Mouse (Mus musculus) central nervous system, embryonic 18 days (tissue): ENCODE data around the gene Alox15. TPM values are rescaled to one million over a fixed set of nuclear protein-coding genes. Genes with fewer than 3 reads are reported as not detected.

ENCODE experiments used
- polyA plus RNA-seq: library from polyadenylated mRNA; depleted of rRNA; stranded (reverse); fragments of >200 nt; gene quantifications from 2 replicates; pipeline ENCODE4 v1.2.3, GENCODE M21; 2012; rRNA removed

Alox15 gene
- polyA plus RNA-seq = 0.12 and 0.45 TPM in 2 replicates

GRCm38 (mm10) chr11:70351868-70352267, at the start of gene Alox15:
TSS of gene Alox15 (minus strand) at chr11:70352031.

GRCm38 (mm10) chr11:70322528-70322927, 29.3 kb downstream of the Alox15 start, which contains the start of gene Alox12e:
TSS of gene Alox12e (minus strand) at chr11:70322628.

Other genes starting within 250 kb of the Alox15 start
- gene Mgl2, start 221.7 kb downstream of the Alox15 start, polyA plus RNA-seq = 0.74 and 0.91 TPM in 2 replicates
- 0.93 and 1.1 TPM in 2 replicates for gene Clec10a, start 195.8 kb downstream of the Alox15 start, polyA plus RNA-seq
- gene Slc16a11, start 139.3 kb downstream of the Alox15 start, polyA plus RNA-seq = 16.9 and 18.9 TPM in 2 replicates
- gene Slc16a13, start 131.0 kb downstream of the Alox15 start, polyA plus RNA-seq = 10.1 and 12.7 TPM in 2 replicates
- 5.1 and 5.5 TPM in 2 replicates for gene Bcl6b, start 122.2 kb downstream of the Alox15 start, polyA plus RNA-seq
- gene 0610010K14Rik, start 114.1 kb downstream of the Alox15 start, polyA plus RNA-seq = 150 and 160 TPM in 2 replicates
- gene Gm21988, start 112.2 kb downstream of the Alox15 start, polyA plus RNA-seq = 12.2 and 12.8 TPM in 2 replicates
- gene Rnasek, start 112.2 kb downstream of the Alox15 start, polyA plus RNA-seq = 122 and 145 TPM in 2 replicates
- 0.45 and 0.60 TPM in 2 replicates for gene Alox12, start 96.7 kb downstream of the Alox15 start, polyA plus RNA-seq
- 0.03 TPM in 1 of 2 replicates, not detected in the other for gene Alox12e, start 29.4 kb downstream of the Alox15 start, polyA plus RNA-seq
- 22.4 and 26.1 TPM in 2 replicates for gene Pelp1, start 58.0 kb upstream of the Alox15 start, polyA plus RNA-seq
- 64.3 and 77.9 TPM in 2 replicates for gene Arrb2, start 80.6 kb upstream of the Alox15 start, polyA plus RNA-seq
- 29.5 and 33.2 TPM in 2 replicates for gene Med11, start 99.9 kb upstream of the Alox15 start, polyA plus RNA-seq
- 1.4 and 1.6 TPM in 2 replicates for gene Zmynd15, start 107.4 kb upstream of the Alox15 start, polyA plus RNA-seq
- 2.1 and 4.0 TPM in 2 replicates for gene Cxcl16, start 108.0 kb upstream of the Alox15 start, polyA plus RNA-seq
- gene Tm4sf5, start 153.2 kb upstream of the Alox15 start, polyA plus RNA-seq = 5.3 and 6.0 TPM in 2 replicates
- gene Vmo1, start 162.6 kb upstream of the Alox15 start, polyA plus RNA-seq = 0.17 TPM in 1 of 2 replicates, not detected in the other
- not detected in 2 replicates for gene Gltpd2, start 167.2 kb upstream of the Alox15 start, polyA plus RNA-seq
- gene Psmb6, start 173.3 kb upstream of the Alox15 start, polyA plus RNA-seq = 411 and 440 TPM in 2 replicates
- not detected in 2 replicates for gene Gm40193, start 180.9 kb upstream of the Alox15 start, polyA plus RNA-seq
- gene Pld2, start 188.0 kb upstream of the Alox15 start, polyA plus RNA-seq = 30.0 and 37.4 TPM in 2 replicates
- 97.3 and 104 TPM in 2 replicates for gene Mink1, start 210.8 kb upstream of the Alox15 start, polyA plus RNA-seq